Mouse (Mus musculus) liver, adult (tissue): Measurements from ENCODE around the gene Cenpj.

Source experiments
- GATA4 ChIP-seq: IDR thresholded peaks from 2 replicates; pipeline ENCODE4 v1.6.1; 2014; ENCODE audit warnings: mild to moderate bottlenecking, low read length; ENCODE audit not compliant: insufficient replicate concordance

Gene Cenpj

DNA sequence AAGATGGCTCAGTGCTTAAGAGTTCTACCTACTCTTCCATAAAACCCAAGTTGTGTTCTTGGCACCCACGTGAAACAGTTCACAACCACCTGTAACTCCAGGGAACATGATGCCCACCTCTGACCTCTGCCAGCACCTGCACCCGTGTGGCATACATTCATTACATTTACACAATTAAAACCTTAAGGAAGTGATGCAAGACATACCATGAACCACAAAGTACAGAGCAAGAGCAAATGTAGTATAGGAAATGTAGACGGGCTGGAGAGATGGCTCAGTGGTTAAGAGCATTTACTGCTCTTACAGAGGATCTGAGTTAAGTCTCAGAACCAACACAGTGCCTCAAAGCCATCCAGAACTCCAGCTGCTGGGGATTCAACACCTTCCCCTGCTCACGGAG is 6.2 kb downstream of the Cenpj start:
- TF ChIP-seq GATA4, result no peak

DNA sequence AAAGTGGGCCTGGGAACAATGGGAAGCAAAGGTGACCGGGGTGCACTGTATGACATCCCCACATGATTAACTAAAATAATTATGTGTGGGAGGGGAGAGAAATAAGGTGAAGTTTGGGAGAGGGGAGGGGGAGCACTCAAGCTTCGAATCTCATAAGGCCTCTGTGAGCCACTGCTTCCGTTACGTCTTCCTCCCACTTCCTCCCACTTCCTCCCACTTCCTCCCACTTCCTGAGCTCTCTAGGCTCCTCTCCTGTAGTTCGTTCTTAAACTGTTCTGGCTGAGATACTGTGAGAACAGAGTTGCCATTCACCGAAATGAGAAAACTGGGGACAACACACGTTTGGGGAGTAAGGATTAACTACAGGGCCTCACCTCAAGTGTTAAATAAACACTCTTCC is 7.7 kb downstream of the Cenpj start:
- TF ChIP-seq GATA4, result no peak

DNA sequence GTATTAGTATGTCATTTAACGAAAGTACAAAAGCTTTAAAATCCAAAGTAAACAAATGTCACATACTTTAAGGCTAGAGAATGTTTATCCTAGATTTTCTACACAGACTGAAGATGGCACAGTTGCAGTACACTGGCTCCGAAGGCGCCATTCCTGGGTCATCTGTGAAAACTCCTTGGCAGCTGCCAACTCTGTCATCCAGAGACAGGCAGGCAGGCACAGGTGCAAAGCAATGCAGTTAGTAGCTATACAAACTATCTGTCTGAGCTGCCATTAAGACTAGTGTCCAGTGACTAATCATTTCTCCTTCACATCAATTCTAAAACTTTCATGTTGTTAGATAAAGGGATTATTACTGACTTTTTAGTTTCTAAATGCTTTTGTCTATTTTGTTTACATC is 16.1 kb downstream of the Cenpj start:
- TF ChIP-seq GATA4, result no peak

DNA sequence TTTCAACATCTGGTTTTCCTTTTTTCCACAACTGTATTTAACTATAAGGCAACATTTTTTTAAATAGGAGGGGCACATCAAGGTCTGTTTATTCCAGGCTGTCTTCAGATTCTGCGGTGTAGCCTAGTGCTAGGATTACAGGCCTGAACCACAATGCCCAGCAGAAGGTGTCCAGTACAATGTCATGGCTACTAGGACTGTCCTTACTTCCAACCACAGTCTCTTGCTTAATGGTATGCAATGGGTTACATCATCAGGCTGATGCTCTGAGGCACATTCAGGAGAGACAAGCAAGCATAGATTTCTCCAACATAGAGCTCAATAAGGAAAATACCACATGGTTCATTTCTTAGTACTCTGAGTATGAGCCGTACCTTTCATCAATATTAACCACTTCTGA is 20.5 kb downstream of the Cenpj start:
- TF ChIP-seq GATA4, result no peak

DNA sequence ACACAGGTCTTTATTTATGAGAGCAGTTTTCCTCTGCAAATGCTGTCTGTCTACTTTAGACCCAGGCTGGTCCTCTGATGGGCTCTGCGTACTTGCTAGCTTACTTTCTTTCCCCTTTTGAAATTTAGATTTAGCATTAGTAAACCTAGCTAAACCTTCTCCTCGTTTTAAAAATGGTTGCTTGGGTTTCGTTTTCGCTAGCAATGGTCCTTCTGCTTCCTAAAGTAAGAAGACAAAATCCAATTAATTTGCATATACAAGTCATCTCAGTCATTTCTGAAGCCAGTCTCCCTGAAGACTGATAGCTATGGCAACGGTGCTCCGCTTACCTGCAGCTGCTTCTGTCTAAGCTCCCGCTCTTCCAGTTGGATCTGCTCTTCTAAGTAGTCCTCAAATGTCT is 21.9 kb downstream of the Cenpj start:
- no peak for TF ChIP-seq GATA4

DNA sequence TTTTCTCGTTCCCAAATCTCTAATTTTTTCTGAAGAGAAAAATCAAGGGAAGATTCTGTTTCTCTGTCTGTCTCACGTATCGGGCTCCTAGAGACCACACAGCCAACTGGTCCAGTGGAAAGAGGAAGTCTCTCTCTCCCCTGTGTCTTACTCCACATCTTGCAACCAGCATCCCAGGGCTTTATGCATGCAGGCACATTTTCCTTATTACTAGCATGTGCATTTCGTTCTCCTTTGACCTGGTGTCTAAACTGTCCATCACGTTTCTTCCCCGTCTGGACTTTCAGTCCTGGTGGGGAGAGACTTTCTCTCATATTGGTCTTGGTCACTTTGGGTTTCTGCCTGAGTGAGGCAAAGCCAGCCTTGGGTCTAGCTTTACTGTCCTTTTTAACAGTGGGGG is 22.3 kb downstream of the Cenpj start:
- no peak for TF ChIP-seq GATA4

DNA sequence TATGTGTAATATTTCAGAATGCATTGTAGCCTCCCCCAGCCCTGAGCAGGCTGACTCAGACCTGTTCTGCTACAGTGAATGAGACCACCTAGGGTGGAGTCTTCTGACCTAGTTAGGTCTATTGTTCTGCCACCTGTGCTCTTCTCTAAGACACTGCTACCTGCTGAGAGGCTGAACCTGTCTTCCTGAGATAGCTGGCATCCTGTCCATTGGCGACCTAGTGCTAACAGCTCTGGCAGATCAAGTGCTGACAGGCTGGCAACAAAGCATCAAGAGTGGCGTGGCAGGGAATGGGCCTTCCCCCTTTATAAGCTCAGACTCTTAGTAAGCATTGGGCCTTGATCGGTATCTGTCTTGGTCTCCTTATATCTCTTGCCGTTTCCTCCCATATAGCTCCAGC is 24.3 kb downstream of the Cenpj start:
- TF ChIP-seq GATA4, result no peak

DNA sequence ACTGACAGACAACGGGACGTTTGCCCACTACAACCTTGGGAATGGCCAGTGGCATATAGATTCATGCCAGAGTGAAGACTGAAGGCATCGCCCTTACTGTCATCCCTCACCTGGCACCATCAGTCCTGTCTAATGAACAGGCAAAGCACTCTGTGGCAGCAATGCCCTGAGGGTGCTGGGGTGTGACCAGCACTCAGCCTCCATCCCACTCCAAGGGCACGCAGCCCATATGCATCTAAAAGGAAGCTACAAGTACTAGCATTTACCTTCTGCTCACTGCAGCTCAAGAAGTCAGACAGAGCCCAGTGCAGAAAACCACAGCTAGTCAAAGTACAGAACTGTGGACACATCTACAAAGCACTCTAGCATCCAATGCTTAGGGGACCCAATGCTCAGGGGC is 29.7 kb downstream of the Cenpj start:
- no peak for TF ChIP-seq GATA4

DNA sequence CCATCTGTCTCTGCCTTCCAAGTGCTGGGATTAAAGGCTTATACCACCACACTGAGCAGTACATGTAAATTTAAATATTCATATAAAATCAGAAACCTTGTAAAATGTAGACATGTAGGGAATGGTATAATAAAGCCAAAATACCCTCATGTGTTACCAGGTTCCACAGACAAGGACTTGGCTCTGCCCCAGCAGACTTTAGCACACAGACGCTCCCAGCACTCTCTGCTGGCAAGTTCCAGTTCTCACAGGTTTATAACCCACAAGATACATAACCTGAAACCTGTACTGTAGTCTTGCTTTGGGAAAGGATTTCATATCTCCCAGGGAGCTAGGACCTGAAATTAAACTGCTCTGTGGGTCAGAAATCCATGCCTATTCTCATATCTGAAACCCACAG is 30.3 kb downstream of the Cenpj start:
- no peak for TF ChIP-seq GATA4

DNA sequence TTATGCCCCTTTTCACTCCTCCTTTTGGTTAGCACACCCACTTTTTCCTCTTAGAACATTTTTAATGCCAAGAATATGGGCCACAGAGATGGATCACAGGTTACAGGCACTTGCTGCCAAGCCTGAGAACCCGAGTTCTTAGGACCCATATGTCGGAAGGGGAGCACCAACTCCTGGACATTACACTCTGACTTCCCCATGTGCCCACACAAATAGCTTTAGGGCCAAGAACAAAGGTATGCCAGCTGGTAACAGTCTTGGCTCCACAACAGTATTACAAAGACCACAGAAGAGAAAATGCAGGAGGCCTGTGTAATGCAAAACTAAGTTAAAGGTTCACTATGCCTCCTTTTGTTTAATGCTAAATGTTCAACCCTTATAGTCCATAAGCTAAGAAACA is 44.4 kb downstream of the Cenpj start:
- no peak for TF ChIP-seq GATA4

DNA sequence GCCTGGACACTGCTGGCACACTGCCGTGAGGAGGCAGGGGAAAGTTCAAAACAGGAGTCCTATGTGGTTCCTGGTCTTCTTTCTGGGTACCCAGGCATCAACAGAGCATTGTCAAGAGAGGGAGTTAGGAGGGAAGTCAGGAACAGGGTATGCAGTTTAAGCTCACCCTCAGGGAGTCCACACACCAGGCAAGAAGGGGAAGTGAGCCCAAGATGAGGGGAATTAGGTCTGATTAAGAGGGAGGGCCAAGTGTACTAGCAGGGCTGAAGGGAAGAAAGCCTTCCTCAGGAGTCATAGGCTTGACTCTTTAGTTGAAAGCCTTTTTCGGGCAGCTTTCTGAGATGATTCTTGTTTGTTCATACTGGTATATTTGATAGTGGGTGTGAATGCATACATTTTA is 60.5 kb downstream of the Cenpj start:
- no peak for TF ChIP-seq GATA4

DNA sequence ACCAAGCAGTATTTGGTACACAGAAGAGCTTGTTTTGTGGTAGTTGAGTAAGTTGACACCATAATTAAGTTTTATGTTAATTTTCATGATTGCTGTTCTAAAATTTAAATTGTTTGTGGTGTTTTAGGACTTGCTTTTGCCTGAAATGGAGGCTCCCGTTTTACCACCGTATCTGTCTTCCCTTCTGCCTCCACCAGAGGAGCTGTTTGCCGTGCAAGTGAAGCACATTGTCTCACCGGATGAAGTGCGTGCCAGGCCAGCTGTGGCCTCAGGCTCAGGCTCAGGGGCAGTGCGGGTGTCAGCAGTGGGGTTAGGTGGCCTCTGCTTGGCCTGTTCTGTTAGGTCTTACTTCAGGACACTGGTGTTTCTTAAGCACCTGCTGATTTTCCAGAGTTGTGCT is 63.1 kb downstream of the Cenpj start:
- TF ChIP-seq GATA4, result no peak

DNA sequence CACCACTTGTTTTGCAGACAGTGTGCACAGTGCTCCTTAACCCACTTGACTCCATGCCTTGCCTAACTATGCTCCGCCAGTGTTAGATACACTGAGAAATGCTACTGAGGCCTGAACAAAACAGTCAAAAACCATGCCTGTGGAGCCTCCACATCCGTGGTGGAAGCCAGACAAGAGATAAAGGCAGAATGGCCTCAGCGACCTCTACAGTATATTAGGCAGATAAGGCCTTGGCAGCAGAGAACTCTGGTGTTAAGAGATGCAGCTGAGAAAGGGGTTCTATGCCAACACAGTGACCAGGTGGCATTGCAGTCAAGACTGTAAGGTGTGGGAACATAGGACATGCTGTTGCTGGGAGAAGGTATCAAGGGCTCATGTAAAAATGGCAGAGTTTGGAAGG is 68.5 kb downstream of the Cenpj start:
- no peak for TF ChIP-seq GATA4

DNA sequence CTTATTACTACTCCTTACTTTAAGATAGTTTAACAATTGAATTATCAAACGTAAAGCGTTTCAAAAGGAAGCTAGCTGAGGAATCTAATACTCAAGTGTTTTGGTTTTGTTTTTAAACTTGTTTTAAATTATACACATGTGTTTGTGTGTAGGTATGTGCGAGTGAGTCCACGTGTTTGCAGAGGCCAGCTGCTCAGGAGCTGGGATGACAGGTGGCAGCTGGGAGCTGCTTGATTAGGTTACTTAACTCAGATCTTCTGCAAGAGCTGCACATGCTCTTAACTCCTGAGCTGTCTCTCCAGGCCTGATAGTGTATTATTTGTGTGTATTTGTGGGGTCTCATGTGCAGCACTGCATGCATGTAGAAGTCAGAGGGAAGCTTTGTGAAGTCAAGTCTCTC is 72.8 kb downstream of the Cenpj start:
- no peak for TF ChIP-seq GATA4

DNA sequence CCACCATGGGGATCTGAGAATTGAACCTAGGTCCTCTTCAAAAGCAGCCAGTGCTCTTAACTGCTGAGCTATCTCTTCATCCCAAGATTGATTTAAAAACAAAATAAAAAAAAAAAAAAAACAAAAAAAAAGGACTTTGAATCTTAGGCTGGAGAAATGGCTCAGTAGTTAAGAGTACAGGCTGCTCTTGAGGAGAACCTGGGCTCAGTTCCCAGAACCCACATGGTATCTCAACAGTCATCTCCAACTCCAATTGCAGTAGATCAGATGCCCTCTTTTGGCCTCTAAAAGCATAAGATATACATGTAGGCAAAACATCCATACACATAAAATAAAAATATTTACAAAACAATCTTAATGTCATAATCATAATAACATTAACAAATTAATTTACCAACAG is 85.4 kb downstream of the Cenpj start:
- TF ChIP-seq GATA4, result no peak
